Mouse (Mus musculus) thymus, adult 2 months (tissue): ENCODE data around the gene Clrn2.

Experiments
- CTCF ChIP-seq: fragments of 200-500 bp; IDR thresholded peaks from 2 replicates; pipeline ENCODE4 v1.5.1; 2012; ENCODE audit warnings: mild to moderate bottlenecking, control low read depth, low read length, moderate library complexity, borderline replicate concordance; ENCODE audit not compliant: control insufficient read depth, poor library complexity, insufficient read depth; ENCODE audit errors: extremely low read depth
- POLR2A ChIP-seq: fragments of 200-500 bp; IDR thresholded peaks from 2 replicates; pipeline ENCODE4 v1.6.1; 2012; ENCODE audit warnings: mild to moderate bottlenecking, low read length, control low read depth, moderate library complexity; ENCODE audit not compliant: control insufficient read depth, poor library complexity, insufficient read depth; ENCODE audit errors: extremely low read depth

GRCm38 (mm10) chr5:45417859-45418443 is 35.6 kb upstream of the Clrn2 start:
- TF ChIP-seq CTCF: no peak
- no peak for TF ChIP-seq POLR2A
